Mouse (Mus musculus) T-helper 17 cell (primary cell): ENCODE data around the gene Vmn1r231.

Source experiments
- in situ Hi-C, 2 experiments: fragments of 300-600 bp; cut with MboI, MseI; formaldehyde crosslinking; loops; 1 replicate in 1 of 2; 2 replicates in 1 of 2; pipeline ENCODE4 v1.15.1; 2025; ENCODE audit warnings: high pct_unique_total_duplicates in 2 of 2

Gene Vmn1r231

GRCm38 (mm10) chr17:20904991-20905390 is at the start of gene Vmn1r231:
Gene Vmn1r231 (minus strand): TSS chr17:20905091.
- in situ Hi-C loops = no loop called here

GRCm38 (mm10) chr17:20946636-20947035 is 41.7 kb upstream of the Vmn1r231 start:
- in situ Hi-C loops = loop anchor here (5.0 to 10.0 kb wide), 3 partner anchors 61 to 708 kb away; partner anchors contain the start of genes Zfp160 (in 1 of the 2), Zfp948 (in 1 of the 2) and Zfp983 (in 1 of the 2)

- in situ Hi-C loops = loop anchor here (5.0 to 10.0 kb wide), 3 partner anchors 61 to 709 kb away; partner anchors contain the start of genes Zfp160 (in 1 of the 2), Zfp948 (in 1 of the 2) and Zfp983 (in 1 of the 2)
Observed at GRCm38 (mm10) chr17:20946026-20946565, 41.2 kb upstream of the Vmn1r231 start.

GRCm38 (mm10) chr17:20944985-20945891 is 40.3 kb upstream of the Vmn1r231 start, which contains the start of gene Ppp2r1a:
Gene Ppp2r1a (plus strand): TSS chr17:20945311.
- in situ Hi-C loops = loop anchor here (5.0 to 10.0 kb wide), 3 partner anchors 62 to 710 kb away; partner anchors contain the start of genes Zfp160 (in 1 of the 2), Zfp948 (in 1 of the 2) and Zfp983 (in 1 of the 2)

GRCm38 (mm10) chr17:20944226-20944625 is 39.3 kb upstream of the Vmn1r231 start:
- in situ Hi-C loops = loop anchor here (10.0 kb wide), 2 partner anchors 621 to 711 kb away; partner anchors contain the start of genes Zfp948 (in 1 of the 2) and Zfp983 (in 1 of the 2)

GRCm38 (mm10) chr17:20919614-20920013 is 14.7 kb upstream of the Vmn1r231 start, which contains the start of gene Vmn1r232:
Gene Vmn1r232 (minus strand): TSS chr17:20919714.
- in situ Hi-C loops = loop anchor here in 1 of 2 experiments (10.0 kb wide), 1 partner anchor 1335 kb away; no protein-coding TSS in a partner anchor

GRCm38 (mm10) chr17:20840144-20840543 is 64.7 kb downstream of the Vmn1r231 start, which contains the start of gene Vmn1r230:
Gene Vmn1r230 (plus strand): TSS chr17:20840444.
- in situ Hi-C loops = no loop called here
